Mouse (Mus musculus) ES-Bruce4 (cell line): ENCODE results near the gene Morn1. TPM values are rescaled to one million over a fixed set of nuclear protein-coding genes. Genes with fewer than 3 reads are reported as not detected.

Source experiments
- H3K27ac ChIP-seq: 2 replicates; pipeline ENCODE4 v1.5.1; 2012; ENCODE audit warnings: low read length, inconsistent platforms; ENCODE audit not compliant: insufficient read depth
- H3K27me3 ChIP-seq: 2 replicates; pipeline ENCODE4 v1.6.1; 2012; ENCODE audit warnings: mild to moderate bottlenecking, low read length, inconsistent platforms; ENCODE audit not compliant: control insufficient read depth, poor library complexity, insufficient read depth, severe bottlenecking
- H3K36me3 ChIP-seq: 2 replicates; pipeline ENCODE4 v1.6.1; 2012; ENCODE audit warnings: inconsistent platforms, mild to moderate bottlenecking, low read length, moderate library complexity; ENCODE audit not compliant: control insufficient read depth, poor library complexity, insufficient read depth, severe bottlenecking
- H3K4me1 ChIP-seq: one replicate; pipeline ENCODE4 v1.8.1; 2011; ENCODE audit warnings: low read length; ENCODE audit not compliant: control insufficient read depth, insufficient read depth
- H3K4me3 ChIP-seq: 2 replicates; pipeline ENCODE4 v1.5.1; 2011; ENCODE audit warnings: low read depth, mild to moderate bottlenecking, low read length
- H3K9ac ChIP-seq: 2 replicates; pipeline ENCODE4 v1.6.1; 2012; ENCODE audit warnings: low read depth, mild to moderate bottlenecking, inconsistent platforms; ENCODE audit not compliant: poor library complexity, severe bottlenecking
- H3K9me3 ChIP-seq: replicated peaks from 2 replicates; pipeline ENCODE4 v1.6.1; 2012; ENCODE audit warnings: mild to moderate bottlenecking, low read length, inconsistent platforms; ENCODE audit not compliant: control insufficient read depth, poor library complexity, insufficient read depth, severe bottlenecking
- CTCF ChIP-seq: IDR thresholded peaks from one replicate; pipeline ENCODE4 v1.8.1; 2011; ENCODE audit warnings: low read depth, low read length
- EP300 ChIP-seq: IDR thresholded peaks from 2 replicates; pipeline ENCODE4 v1.6.1; 2011; ENCODE audit warnings: low read depth, low read length; ENCODE audit not compliant: insufficient read depth
- POLR2A ChIP-seq: IDR thresholded peaks from one replicate; pipeline ENCODE4 v1.8.1; 2011; ENCODE audit warnings: low read length; ENCODE audit not compliant: insufficient read depth
- polyA plus RNA-seq: library from polyadenylated mRNA; stranded (reverse); fragments of >200 nt; gene quantifications from 2 replicates; pipeline ENCODE4 v1.2.4, GENCODE M21; 2011; ENCODE audit warnings: low read depth; ENCODE audit not compliant: missing spikeins, insufficient read depth, insufficient read length

Gene Morn1
- polyA plus RNA-seq, 1 experiment, result 11.6 TPM

- TF ChIP-seq CTCF (no peak), POLR2A (no peak), EP300 (no peak)
- H3K4me1 ChIP-seq, result no peaks in the 10 kb centered on the region
- peaks cover 25% of the 10 kb centered on the region for H3K36me3 ChIP-seq
- no peaks in the 10 kb centered on the region for H3K27me3 ChIP-seq
- no peak overlapping the region for H3K27ac ChIP-seq
- no peaks in the 10 kb centered on the region for H3K9me3 ChIP-seq
- H3K4me3 ChIP-seq, result no peak overlapping the region
- no peak overlapping the region for H3K9ac ChIP-seq
Measured at GRCm38 (mm10) chr4:155083553-155083952, 2.8 kb upstream of the Morn1 start.

- Histone ChIP-seq H3K9me3 (no peaks in the 10 kb centered on the region), H3K9ac (no peak overlapping the region), H3K27ac (no peak overlapping the region), H3K27me3 (no peaks in the 10 kb centered on the region), H3K4me3 (no peak overlapping the region), H3K4me1 (no peaks in the 10 kb centered on the region), H3K36me3 (peaks cover 24% of the 10 kb centered on the region)
- TF ChIP-seq EP300 (no peak), CTCF (no peak), POLR2A (no peak)
Measured at GRCm38 (mm10) chr4:155084351-155084750, 2.0 kb upstream of the Morn1 start.

GRCm38 (mm10) chr4:155085206-155086107 lies 920 bp upstream of the Morn1 start:
- TF ChIP-seq EP300 (no peak), CTCF (no peak), POLR2A (no peak)
- H3K4me3 ChIP-seq, result peak overlapping the region; percentile 96
- no peaks in the 10 kb centered on the region for H3K27me3 ChIP-seq
- peaks cover 12% of the 10 kb centered on the region for H3K36me3 ChIP-seq
- no peak overlapping the region for H3K27ac ChIP-seq
- no peaks in the 10 kb centered on the region for H3K9me3 ChIP-seq
- H3K4me1 ChIP-seq, result no peaks in the 10 kb centered on the region
- peak overlapping the region; percentile 81 for H3K9ac ChIP-seq

- no peaks in the 10 kb centered on the region for H3K4me1 ChIP-seq
- TF ChIP-seq CTCF (no peak), EP300 (no peak), POLR2A (no peak)
Measured at GRCm38 (mm10) chr4:155089241-155089640, 2.9 kb downstream of the Morn1 start.

GRCm38 (mm10) chr4:155090147-155090546 lies 3.8 kb downstream of the Morn1 start:
- no peak for TF ChIP-seq POLR2A
- no peak for TF ChIP-seq EP300
- TF ChIP-seq CTCF, result no peak
- Histone ChIP-seq H3K27me3 (no peaks in the 10 kb centered on the region), H3K4me3 (no peak overlapping the region), H3K4me1 (no peaks in the 10 kb centered on the region), H3K36me3 (no peaks in the 10 kb centered on the region), H3K27ac (no peak overlapping the region), H3K9me3 (no peaks in the 10 kb centered on the region), H3K9ac (no peak overlapping the region)

More at GRCm38 (mm10) chr4:155089241-155089640, 2.9 kb downstream of the Morn1 start:
- Histone ChIP-seq H3K9ac (no peak overlapping the region), H3K36me3 (no peaks in the 10 kb centered on the region), H3K4me3 (no peak overlapping the region), H3K27ac (no peak overlapping the region), H3K27me3 (no peaks in the 10 kb centered on the region), H3K9me3 (no peaks in the 10 kb centered on the region)
